18 mouse cellular contexts compared by ENCODE assay signal in the genomic region with DNA sequence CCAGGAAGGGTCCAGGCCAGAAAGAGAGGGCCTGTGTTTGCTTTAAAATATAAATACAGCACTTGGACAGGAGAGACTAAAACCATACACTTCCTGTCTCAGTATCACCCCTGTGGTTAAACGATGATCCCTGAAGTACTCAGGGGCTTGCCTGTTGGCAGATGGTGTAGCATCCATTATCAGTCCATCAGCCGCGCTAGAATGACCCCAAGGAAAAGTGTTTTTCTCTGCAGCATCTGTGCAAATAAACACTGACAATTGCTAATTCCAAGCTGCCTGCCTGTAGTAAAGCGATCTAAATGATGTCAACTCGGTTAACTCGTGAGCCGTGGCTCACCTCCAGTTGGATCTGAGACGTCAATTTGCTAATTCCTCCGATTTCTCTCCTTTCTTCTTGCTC.
A peak's percentile ranks its signal among the peaks of the same experiment; 100 is the strongest.
DNase-seq lines count a peak whose midpoint lies in the region; ATAC-seq and TF ChIP-seq lines count a peak whose summit lies in the region.
"Had no signal": no experiment of that assay in that cellular context is flagged by ENCODE, and none has a peak within 500 bp of the region (broad histone marks: within the 10 kb centered on the region; RNA-seq: fewer than 3 reads in every experiment).

No protein-coding gene starts in this region.

- no peak overlapping the region for H3K4me2 ChIP-seq in hindbrain, embryonic 13.5 days
- H3K4me2 ChIP-seq in forebrain, embryonic 12.5 days, result no peak overlapping the region
- H3K4me2 ChIP-seq in forebrain, postnatal 0 days (ENCODE audit: low read depth), result no peak overlapping the region
- no peak overlapping the region for H3K4me2 ChIP-seq in heart, embryonic 12.5 days
- no peak overlapping the region for H3K4me2 ChIP-seq in intestine, embryonic 15.5 days (replicated peaks)

- H3K36me3 ChIP-seq in hindbrain, embryonic 13.5 days, result no peaks in the 10 kb centered on the region
- H3K36me3 ChIP-seq in hindbrain, embryonic 10.5 days, result no peaks in the 10 kb centered on the region
- H3K36me3 ChIP-seq in forebrain, embryonic 12.5 days (replicated peaks), result no peaks in the 10 kb centered on the region
- H3K36me3 ChIP-seq in forebrain, postnatal 0 days (ENCODE audit: insufficient read depth), result no peaks in the 10 kb centered on the region
- H3K36me3 ChIP-seq in heart, embryonic 12.5 days, result no peaks in the 10 kb centered on the region
- no peaks in the 10 kb centered on the region for H3K36me3 ChIP-seq in intestine, embryonic 15.5 days

- no peak for TF ChIP-seq CTCF in forebrain, postnatal 0 days (IDR thresholded peaks at IDR 0.05; ENCODE audit: low read depth)

- WGBS in hindbrain, embryonic 13.5 days, result 40% methylated on average over 9 of the region's 9 CpGs
- 60% methylated on average over 9 of the region's 9 CpGs for WGBS in hindbrain, embryonic 10.5 days
- WGBS in forebrain, embryonic 12.5 days, result 47% methylated on average over 9 of the region's 9 CpGs
- WGBS in forebrain, postnatal 0 days, result 21% methylated on average over 9 of the region's 9 CpGs
- WGBS in heart, embryonic 12.5 days, result 45% methylated on average over 9 of the region's 9 CpGs
- WGBS in intestine, embryonic 15.5 days, result 30% methylated on average over 9 of the region's 9 CpGs

- H3K9me3 ChIP-seq in hindbrain, embryonic 13.5 days, result peaks cover 5% of the 10 kb centered on the region; the same call in 1 of the 2 replicates
- H3K9me3 ChIP-seq in hindbrain, embryonic 10.5 days, result no peaks in the 10 kb centered on the region
- H3K9me3 ChIP-seq in forebrain, embryonic 12.5 days, result peaks cover 4% of the 10 kb centered on the region; the same call in 1 of the 2 replicates
- no peaks in the 10 kb centered on the region for H3K9me3 ChIP-seq in forebrain, postnatal 0 days (ENCODE audit: low read length)
- peaks cover 6% of the 10 kb centered on the region for H3K9me3 ChIP-seq in heart, embryonic 12.5 days (replicated peaks)
- H3K9me3 ChIP-seq in intestine, embryonic 15.5 days, result no peaks in the 10 kb centered on the region

- H3K4me3 ChIP-seq in hindbrain, embryonic 13.5 days, result no peak overlapping the region
- H3K4me3 ChIP-seq in hindbrain, embryonic 10.5 days, result no peak overlapping the region
- H3K4me3 ChIP-seq in forebrain, embryonic 12.5 days (replicated peaks), result no peak overlapping the region
- no peak overlapping the region for H3K4me3 ChIP-seq in forebrain, postnatal 0 days (ENCODE audit: low read depth, low read length)
- H3K4me3 ChIP-seq in heart, embryonic 12.5 days, result no peak overlapping the region
- no peak overlapping the region for H3K4me3 ChIP-seq in intestine, embryonic 15.5 days (replicated peaks)
- H3K4me3 ChIP-seq: erythroblast, embryonic 14.5 days; megakaryocyte, embryonic 14.5 days had no signal

- no peak overlapping the region for H3K9ac ChIP-seq in hindbrain, embryonic 13.5 days
- no peak overlapping the region for H3K9ac ChIP-seq in forebrain, embryonic 12.5 days
- no peak overlapping the region for H3K9ac ChIP-seq in forebrain, postnatal 0 days
- H3K9ac ChIP-seq in heart, embryonic 12.5 days, result no peak overlapping the region
- H3K9ac ChIP-seq in intestine, embryonic 15.5 days, result no peak overlapping the region
- H3K9ac ChIP-seq: liver, postnatal 0 days had no signal

- DNase-seq in hindbrain, embryonic 10.5 days (ENCODE audit: low spot score), result no peak
- peak; percentile 35 for DNase-seq in forebrain, postnatal 0 days
- peak; percentile 68 for DNase-seq in retina, postnatal 1 day
- DNase-seq: adrenal gland, postnatal 36 days; cerebellum, adult 9-10 months; heart, postnatal 4 days; kidney, adult 2 months; kidney, postnatal 4 days; liver; liver, postnatal 0 days; lung, postnatal 14 days; thymus, adult 18-20 months had no signal

- no peak for ATAC-seq in hindbrain, embryonic 13.5 days (ENCODE audit: low FRiP score)
- ATAC-seq in forebrain, embryonic 12.5 days (ENCODE audit: low FRiP score), result peak; percentile 54; the same call in 1 of the 2 replicates
- ATAC-seq in forebrain, postnatal 0 days, result no peak; the same call in 1 of the 2 replicates
- no peak for ATAC-seq in heart, embryonic 12.5 days (ENCODE audit: insufficient number of reproducible peaks, low FRiP score)
- ATAC-seq in intestine, embryonic 15.5 days, result no peak
- ATAC-seq: liver, postnatal 0 days had no signal

- peaks cover 27% of the 10 kb centered on the region for H3K4me1 ChIP-seq in hindbrain, embryonic 13.5 days (replicated peaks)
- H3K4me1 ChIP-seq in hindbrain, embryonic 10.5 days (replicated peaks), result peaks cover 19% of the 10 kb centered on the region
- peaks cover 21% of the 10 kb centered on the region; the same call in 1 of the 2 replicates for H3K4me1 ChIP-seq in forebrain, embryonic 12.5 days
- H3K4me1 ChIP-seq in forebrain, postnatal 0 days (ENCODE audit: insufficient read depth), result no peaks in the 10 kb centered on the region
- no peaks in the 10 kb centered on the region for H3K4me1 ChIP-seq in heart, embryonic 12.5 days (replicated peaks)
- 0 out of 2 replicates have a peak, but pooled peaks cover 2% of the 10 kb centered on the region for H3K4me1 ChIP-seq in intestine, embryonic 15.5 days (replicated peaks)
- H3K4me1 ChIP-seq: megakaryocyte, embryonic 14.5 days had no signal

- H3K27me3 ChIP-seq in hindbrain, embryonic 13.5 days, result peaks cover 13% of the 10 kb centered on the region; the same call in 1 of the 2 replicates
- H3K27me3 ChIP-seq in hindbrain, embryonic 10.5 days (ENCODE audit: insufficient read depth, poor library complexity, severe bottlenecking), result peaks cover 19% of the 10 kb centered on the region
- H3K27me3 ChIP-seq in forebrain, embryonic 12.5 days, result peaks cover 4% of the 10 kb centered on the region; the same call in 1 of the 2 replicates
- no peaks in the 10 kb centered on the region for H3K27me3 ChIP-seq in forebrain, postnatal 0 days (ENCODE audit: insufficient read depth, low read length)
- H3K27me3 ChIP-seq in heart, embryonic 12.5 days (replicated peaks), result peaks cover 53% of the 10 kb centered on the region
- no peaks in the 10 kb centered on the region for H3K27me3 ChIP-seq in intestine, embryonic 15.5 days (replicated peaks)
- H3K27me3 ChIP-seq: megakaryocyte, embryonic 14.5 days had no signal

- H3K27ac ChIP-seq in hindbrain, embryonic 13.5 days, result peak overlapping the region; percentile 65; the same call in 1 of the 2 replicates
- H3K27ac ChIP-seq in hindbrain, embryonic 10.5 days, result no peak overlapping the region; the same call in 1 of the 2 replicates
- H3K27ac ChIP-seq in forebrain, embryonic 12.5 days, result peak overlapping the region; percentile 46; the same call in 1 of the 2 replicates
- H3K27ac ChIP-seq in forebrain, postnatal 0 days (ENCODE audit: low read depth, low read length), result no peak overlapping the region
- no peak overlapping the region for H3K27ac ChIP-seq in heart, embryonic 12.5 days (ENCODE audit: poor library complexity, severe bottlenecking)
- H3K27ac ChIP-seq in intestine, embryonic 15.5 days, result no peak overlapping the region

Comparison
In these comparisons a context has a peak if more than half of its experiments do, and no peak if none do; other contexts are left out.
1. H3K27ac ChIP-seq: peak in hindbrain, embryonic 13.5 days (single experiment) and forebrain, embryonic 12.5 days (single experiment); none in hindbrain, embryonic 10.5 days (single experiment), forebrain, postnatal 0 days (single experiment), heart, embryonic 12.5 days (single experiment) and intestine, embryonic 15.5 days (single experiment).